Mouse (Mus musculus) olfactory bulb, adult 2 months (tissue): Measurements from ENCODE around the gene Rfc1. TPM values are rescaled to one million over a fixed set of nuclear protein-coding genes. Genes with fewer than 3 reads are reported as not detected.

ENCODE experiments used
- H3K27ac ChIP-seq: fragments of 200-500 bp; 2 replicates; pipeline ENCODE4 v1.5.1; 2012; ENCODE audit warnings: low read depth, low read length; ENCODE audit not compliant: insufficient read depth
- H3K4me1 ChIP-seq: fragments of 200-500 bp; 2 replicates; pipeline ENCODE4 v1.6.1; 2012; ENCODE audit warnings: low read length; ENCODE audit not compliant: control insufficient read depth, insufficient read depth
- H3K4me3 ChIP-seq: fragments of 200-500 bp; 2 replicates; pipeline ENCODE4 v1.5.1; 2012; ENCODE audit warnings: mild to moderate bottlenecking, low read depth, low read length, moderate library complexity; ENCODE audit not compliant: insufficient read depth
- CTCF ChIP-seq: fragments of 200-500 bp; IDR thresholded peaks from 2 replicates; pipeline ENCODE4 v1.5.1; 2012; ENCODE audit warnings: low read depth, mild to moderate bottlenecking, low read length, moderate library complexity; ENCODE audit not compliant: insufficient read depth
- POLR2A ChIP-seq: fragments of 200-500 bp; IDR thresholded peaks from 2 replicates; pipeline ENCODE4 v1.6.1; 2012; ENCODE audit warnings: mild to moderate bottlenecking, low read depth, low read length, moderate library complexity; ENCODE audit not compliant: insufficient read depth
- WGBS: fragments of 180-500 bp; shearing (Covaris S2); methylation state at CpG from one replicate; pipeline ENCODE4 v1.1.7; 2018; 5-methylcytosine and 5-hydroxymethylcytosine counted together
- polyA plus RNA-seq: library from polyadenylated mRNA; stranded (reverse); fragments of >200 nt; gene quantifications from 2 replicates; pipeline ENCODE4 v1.2.4, GENCODE M21; 2012; ENCODE audit warnings: low replicate concordance; ENCODE audit not compliant: missing spikeins, insufficient read depth, insufficient read length

The Rfc1 gene
- not detected in 2 replicates for polyA plus RNA-seq

- TF ChIP-seq CTCF (no peak), POLR2A (peak; percentile 69)
- H3K4me1 ChIP-seq = no peaks in the 10 kb centered on the region
- under 1% methylated on average over 65 of the region's 65 CpGs for WGBS
- no peak within 1 kb of the TSS for H3K27ac ChIP-seq
- peak within 1 kb of the TSS; percentile 99 for H3K4me3 ChIP-seq
Observed at GRCm38 (mm10) chr5:65335298-65336074, at the start of gene Rfc1. TSS of gene Rfc1 (minus strand) at chr5:65335670.

- Histone ChIP-seq H3K4me1 (no peaks in the 10 kb centered on the region), H3K27ac (no peak overlapping the region), H3K4me3 (no peak overlapping the region)
- TF ChIP-seq POLR2A = no peak
- WGBS = 85% methylated on average over 7 of the region's 7 CpGs
Observed at GRCm38 (mm10) chr5:65374746-65375145, 39.3 kb upstream of the Rfc1 start.

- TF ChIP-seq POLR2A (no peak), CTCF (no peak)
- Histone ChIP-seq H3K4me3 (no peak overlapping the region), H3K4me1 (no peaks in the 10 kb centered on the region), H3K27ac (no peak overlapping the region)
- 89% methylated on average over 7 of the region's 7 CpGs for WGBS
Observed at GRCm38 (mm10) chr5:65371551-65371950, 36.1 kb upstream of the Rfc1 start.

GRCm38 (mm10) chr5:65367837-65368236, 32.4 kb upstream of the Rfc1 start:
- TF ChIP-seq CTCF (no peak), POLR2A (no peak)

GRCm38 (mm10) chr5:65357771-65358170, 22.3 kb upstream of the Rfc1 start:
- 78% methylated on average over 3 of the region's 3 CpGs for WGBS
- TF ChIP-seq POLR2A = no peak
- TF ChIP-seq CTCF = no peak
- H3K4me3 ChIP-seq = no peak overlapping the region
- H3K27ac ChIP-seq = no peak overlapping the region
- no peaks in the 10 kb centered on the region for H3K4me1 ChIP-seq

More at GRCm38 (mm10) chr5:65367837-65368236, 32.4 kb upstream of the Rfc1 start:
- H3K27ac ChIP-seq = no peak overlapping the region
- no peak overlapping the region for H3K4me3 ChIP-seq
- no peaks in the 10 kb centered on the region for H3K4me1 ChIP-seq
- 92% methylated on average over 11 of the region's 11 CpGs for WGBS

DNA sequence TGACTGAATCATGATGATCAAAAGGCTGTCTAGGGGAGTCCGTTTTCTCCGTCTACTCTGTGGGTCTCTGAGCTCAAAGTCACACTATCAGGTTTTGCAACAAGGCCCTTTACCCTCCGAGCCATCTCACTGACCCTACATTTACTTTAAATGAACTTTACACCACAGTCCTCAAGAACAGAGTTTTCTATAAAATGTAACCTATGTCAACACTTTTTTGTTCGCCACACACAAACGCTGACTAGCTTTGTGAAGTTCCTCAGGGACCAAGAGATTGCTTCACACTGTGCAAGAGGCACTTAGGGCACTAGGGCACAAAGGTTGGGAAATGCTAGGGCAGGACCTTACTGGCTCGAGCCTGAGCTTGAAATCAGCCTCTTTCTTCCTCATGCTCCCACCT, 21.4 kb upstream of the Rfc1 start:
- Histone ChIP-seq H3K4me1 (no peaks in the 10 kb centered on the region), H3K27ac (no peak overlapping the region), H3K4me3 (no peak overlapping the region)
- no peak for TF ChIP-seq CTCF
- WGBS = 92% methylated on average over 6 of the region's 6 CpGs

DNA sequence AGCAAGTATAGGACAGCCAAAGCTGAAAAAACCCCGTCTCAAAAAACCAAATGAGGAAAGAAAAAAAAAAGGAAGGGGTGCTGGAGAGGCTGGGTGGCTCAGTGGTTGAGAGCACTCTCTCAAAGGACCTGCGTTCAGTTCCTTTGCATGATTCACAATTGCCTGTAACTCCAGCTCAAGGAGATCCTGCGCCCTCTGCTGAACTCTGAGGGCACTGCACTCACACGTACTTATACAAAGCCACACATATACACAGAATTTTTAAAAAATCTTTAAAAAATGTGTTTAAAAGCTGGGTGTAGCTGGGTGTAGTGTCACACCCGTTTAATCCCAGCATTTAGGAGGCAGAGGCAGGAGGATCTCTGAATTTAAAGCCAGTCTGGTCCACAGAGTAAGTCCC, 19.5 kb upstream of the Rfc1 start:
- Histone ChIP-seq H3K4me1 (no peaks in the 10 kb centered on the region), H3K4me3 (no peak overlapping the region), H3K27ac (no peak overlapping the region)
- WGBS = 80% methylated on average over 5 of the region's 5 CpGs
- TF ChIP-seq CTCF = no peak
- TF ChIP-seq POLR2A = no peak

GRCm38 (mm10) chr5:65354097-65354496, 18.6 kb upstream of the Rfc1 start:
- 88% methylated on average over 3 of the region's 3 CpGs for WGBS
- Histone ChIP-seq H3K27ac (no peak overlapping the region), H3K4me1 (no peaks in the 10 kb centered on the region), H3K4me3 (no peak overlapping the region)
- no peak for TF ChIP-seq CTCF
- TF ChIP-seq POLR2A = no peak

GRCm38 (mm10) chr5:65350508-65350907, 15.0 kb upstream of the Rfc1 start:
- no peaks in the 10 kb centered on the region for H3K4me1 ChIP-seq
- 83% methylated on average over 10 of the region's 10 CpGs for WGBS
- H3K4me3 ChIP-seq = no peak overlapping the region
- TF ChIP-seq CTCF (no peak), POLR2A (no peak)
- H3K27ac ChIP-seq = no peak overlapping the region

DNA sequence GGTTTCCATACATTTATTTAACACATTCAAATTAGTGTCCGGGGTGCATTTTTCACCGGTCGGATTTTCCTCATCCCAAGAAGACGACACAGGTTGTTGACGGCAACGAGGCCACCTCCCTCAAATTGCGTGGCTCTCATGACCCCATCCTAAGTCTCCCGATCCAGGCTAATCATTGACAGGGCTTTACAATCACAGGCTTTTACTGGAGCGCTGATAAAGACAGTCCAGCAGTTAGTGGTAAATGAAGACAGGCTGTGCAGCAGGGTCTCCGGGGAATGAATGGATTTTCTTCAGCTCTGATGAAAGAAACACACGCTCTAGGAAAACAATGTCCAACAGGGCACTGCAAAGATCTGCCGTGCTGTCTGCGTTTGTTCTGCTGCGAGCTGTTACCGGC, 12.7 kb upstream of the Rfc1 start, which contains the start of gene Klb:
Gene Klb, plus strand, starts transcription at position 147 of the 400 bp plus-strand sequence.
- Histone ChIP-seq H3K4me1 (no peaks in the 10 kb centered on the region), H3K27ac (no peak within 1 kb of the TSS), H3K4me3 (no peak within 1 kb of the TSS)
- 45% methylated on average over 15 of the region's 15 CpGs for WGBS
- TF ChIP-seq CTCF = no peak
- TF ChIP-seq POLR2A = no peak
